Mouse (Mus musculus) urinary bladder, adult 18-20 months (tissue): Measurements from ENCODE around the gene Tnk1.

Experiments
- DNase-seq, 2 experiments: peaks; one replicate each; pipeline ENCODE4 v3.0.0; 2022; ENCODE audit warnings: low spot score in 2 of 2, mixed read lengths in 2 of 2

Gene Tnk1

GRCm38 (mm10) chr11:69837952-69838713, 20.4 kb downstream of the Tnk1 start, which contains the start of gene Tmem256:
Gene Tmem256 (plus strand): TSS chr11:69838514.
- DNase-seq, result peak; percentile 90 to 92

GRCm38 (mm10) chr11:69837604-69837951, 21.0 kb downstream of the Tnk1 start, which contains the start of gene Nlgn2:
Gene Nlgn2 (minus strand): TSS chr11:69837784.
- DNase-seq, result no peak

DNA sequence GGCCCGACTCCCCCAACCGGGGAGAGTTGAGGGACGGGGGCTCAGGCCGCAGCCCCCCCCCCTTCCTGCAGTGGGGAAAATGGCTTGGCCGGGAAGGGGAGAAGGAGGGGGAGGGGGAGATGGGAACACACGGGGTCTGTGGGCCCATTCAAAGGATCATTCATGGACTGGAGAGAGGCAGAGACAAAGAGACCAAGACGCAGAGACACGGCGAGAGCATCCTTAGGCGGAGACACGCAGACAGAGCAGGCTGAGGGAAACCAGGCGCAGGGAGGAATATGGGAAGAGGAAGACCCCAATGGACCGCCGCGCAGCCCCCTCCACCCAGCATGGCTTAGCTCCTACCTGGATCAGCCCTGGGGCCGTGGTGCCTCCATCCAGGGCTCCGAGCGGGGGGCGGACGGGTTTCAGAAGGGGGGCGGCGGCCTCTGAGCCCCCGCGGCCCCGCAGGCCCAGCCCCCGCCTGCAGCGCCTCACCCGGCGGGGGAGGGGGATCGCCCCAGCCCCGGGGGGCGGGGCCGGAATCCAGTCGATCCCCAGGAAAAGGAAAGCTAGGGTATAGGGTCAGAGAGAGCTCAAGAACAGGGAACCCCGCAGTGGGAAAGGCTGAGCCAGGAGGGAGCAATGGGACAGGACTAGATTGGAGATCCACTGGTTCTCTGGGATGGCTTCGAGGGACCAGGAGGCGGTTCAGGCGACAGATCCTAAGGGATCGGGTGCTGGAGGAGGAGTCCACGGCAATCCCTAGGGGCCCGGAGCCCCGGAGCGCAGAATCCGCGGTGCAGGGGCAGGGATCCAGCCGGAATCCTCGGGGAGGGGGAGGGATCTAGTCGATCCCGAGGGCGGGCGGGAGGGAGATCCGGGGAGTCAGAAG, 21.6 kb downstream of the Tnk1 start:
- peak in 1 of 2 experiments; percentile 52 for DNase-seq

DNA sequence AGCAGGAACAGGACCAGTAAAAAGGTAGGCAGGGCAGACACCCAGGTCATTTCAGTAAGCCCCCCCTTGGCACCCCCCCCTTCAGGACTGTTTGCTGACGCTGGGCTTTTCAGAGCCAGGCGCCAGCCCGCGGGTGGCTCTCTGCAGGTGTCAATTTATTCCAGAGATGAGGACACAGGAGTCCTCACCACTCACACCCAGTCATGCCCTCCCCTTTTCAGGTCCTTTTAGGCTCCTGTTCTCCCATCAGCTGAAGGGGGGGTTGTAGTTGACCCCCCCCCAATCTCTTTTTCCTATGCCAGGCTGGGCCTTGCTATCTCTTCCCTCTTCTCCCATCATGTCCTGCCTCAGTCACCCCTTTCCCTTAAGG, 22.6 kb downstream of the Tnk1 start:
- DNase-seq, result no peak

DNA sequence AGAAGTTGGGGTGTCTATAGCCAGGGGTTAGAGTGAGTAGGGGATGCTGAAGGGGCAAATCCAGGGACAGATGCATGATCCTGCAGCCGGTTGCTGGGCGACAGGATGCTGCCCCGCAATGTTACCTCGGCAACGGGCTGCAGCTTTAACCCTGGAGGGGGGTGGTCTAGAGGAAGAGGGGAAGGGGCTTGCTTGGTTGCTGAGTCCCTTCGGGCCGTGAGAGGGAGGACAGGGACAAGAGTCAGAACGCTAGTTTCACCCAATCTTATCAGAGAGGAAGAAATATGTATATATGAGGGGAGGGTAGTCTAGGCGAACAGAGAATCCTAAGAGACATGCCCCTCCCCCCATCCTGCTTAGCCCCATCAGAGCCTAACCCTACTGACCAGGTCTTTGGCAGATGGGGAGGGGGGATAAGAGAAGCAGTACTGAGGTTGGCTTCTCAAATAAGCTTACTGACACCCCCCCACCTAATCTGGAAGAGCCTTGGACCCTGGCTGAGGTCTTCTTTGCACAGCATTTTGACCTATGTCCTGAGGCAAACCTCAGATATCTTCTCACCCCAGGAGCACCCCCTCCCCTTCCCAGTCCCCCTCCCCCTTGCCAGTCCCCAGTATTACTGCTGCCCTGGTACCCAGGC, 23.1 kb downstream of the Tnk1 start:
- no peak for DNase-seq

DNA sequence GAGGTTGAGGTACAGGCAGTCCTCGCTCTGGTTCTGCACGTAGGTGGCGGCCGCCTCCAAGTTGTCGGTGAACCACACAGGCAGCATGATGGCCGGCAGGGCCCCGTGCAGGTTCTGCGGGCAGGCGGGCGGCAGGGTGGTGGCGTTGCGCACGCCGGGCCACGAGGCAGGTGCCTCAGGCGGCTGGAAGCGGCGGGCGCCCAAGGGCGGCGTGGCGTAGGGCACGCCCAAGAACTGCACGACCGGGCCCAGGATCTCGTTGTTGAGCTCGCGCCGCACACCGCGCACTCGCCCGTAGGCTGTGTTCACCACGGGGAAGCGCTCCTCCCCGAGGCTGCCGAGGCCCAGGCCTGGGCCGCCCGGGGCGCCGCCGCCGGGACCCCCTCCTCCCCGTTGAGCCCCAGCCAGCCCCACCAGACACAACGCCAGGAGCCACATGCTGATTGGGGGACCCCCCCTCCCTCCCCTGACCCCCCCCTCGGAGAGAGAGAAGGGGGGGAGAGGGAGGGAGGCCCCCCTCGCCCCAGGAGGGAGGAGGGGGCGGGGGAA, 24.5 kb downstream of the Tnk1 start:
- DNase-seq, result peak in 1 of 2 experiments; percentile 48

GRCm38 (mm10) chr11:69833554-69833953, 25.0 kb downstream of the Tnk1 start:
- DNase-seq, result no peak

- no peak for DNase-seq
These were observed 29.7 kb downstream of the Tnk1 start for GRCm38 (mm10) chr11:69828832-69829231.

GRCm38 (mm10) chr11:69823456-69823855, 35.1 kb downstream of the Tnk1 start:
- no peak for DNase-seq

DNA sequence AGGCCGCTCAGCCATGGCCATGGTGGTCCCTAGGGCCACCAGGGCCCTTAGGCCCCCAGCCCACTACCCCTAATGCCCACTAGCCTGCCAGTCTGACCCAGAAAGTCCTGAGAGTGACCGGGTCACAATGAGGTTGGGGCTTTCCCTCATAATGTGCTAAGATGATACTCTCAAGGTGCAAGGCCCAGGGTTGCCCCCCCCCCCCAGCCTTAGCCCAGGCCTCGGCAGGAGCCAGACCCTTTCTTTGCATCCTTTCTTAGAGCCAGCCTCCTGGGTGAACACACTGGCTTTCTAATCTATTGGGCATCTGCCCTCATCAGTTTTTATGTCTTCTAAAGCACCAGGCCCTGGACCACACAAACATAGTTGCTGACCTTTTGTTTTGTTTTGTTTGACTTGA, 36.5 kb downstream of the Tnk1 start, which contains the start of gene Spem1:
Spem1 (minus strand) TSS at position 101 of the 400 bp plus-strand sequence.
- DNase-seq, result no peak

- DNase-seq, result no peak
These were observed 39.7 kb downstream of the Tnk1 start for GRCm38 (mm10) chr11:69818871-69819270.

GRCm38 (mm10) chr11:69818365-69818764, 40.2 kb downstream of the Tnk1 start, which contains the start of gene Spem2:
Gene Spem2 (minus strand): TSS chr11:69818465.
- no peak for DNase-seq

DNA sequence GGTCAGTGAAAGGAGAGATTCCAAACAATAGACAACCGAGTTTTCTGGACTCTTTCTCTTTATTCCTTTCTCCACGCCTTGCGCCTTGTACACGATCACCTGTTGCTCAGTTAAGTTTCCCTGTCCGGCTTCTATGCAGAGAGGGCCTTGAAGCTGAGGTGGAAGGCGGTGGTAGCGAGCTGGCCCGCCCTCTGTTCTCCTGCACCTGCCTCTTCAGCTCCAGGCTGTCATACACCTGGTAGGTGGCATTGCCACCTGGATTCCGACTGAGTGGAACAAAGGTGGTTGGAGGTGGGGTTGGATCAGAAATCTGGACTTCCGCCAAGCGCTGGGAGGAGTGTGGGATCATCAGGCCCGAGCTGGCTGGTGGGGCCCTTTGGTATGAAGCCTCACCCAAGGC, 42.0 kb downstream of the Tnk1 start:
- no peak for DNase-seq

DNA sequence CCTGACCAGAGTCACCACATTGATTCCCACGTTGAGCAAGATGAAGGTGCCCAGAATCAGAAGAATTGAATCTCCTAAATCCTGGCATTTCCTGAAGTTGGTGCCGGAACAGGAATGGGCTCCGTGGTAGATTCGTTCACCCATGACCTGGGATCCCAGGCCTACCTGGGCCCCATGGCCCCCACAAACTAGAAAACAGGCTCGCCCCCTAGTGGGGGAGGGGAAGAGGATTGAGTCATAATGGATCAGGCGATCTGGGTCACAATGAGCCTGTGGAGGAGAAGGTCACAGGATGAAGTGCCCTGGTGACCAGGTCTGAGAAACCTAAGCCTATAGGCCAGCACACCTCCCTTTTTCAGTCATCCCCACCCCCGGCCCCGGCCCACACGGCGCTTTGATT, 43.4 kb downstream of the Tnk1 start, which contains the start of gene Gm39566:
Gm39566 (minus strand) TSS at position 144 of the 400 bp plus-strand sequence.
- no peak for DNase-seq

DNA sequence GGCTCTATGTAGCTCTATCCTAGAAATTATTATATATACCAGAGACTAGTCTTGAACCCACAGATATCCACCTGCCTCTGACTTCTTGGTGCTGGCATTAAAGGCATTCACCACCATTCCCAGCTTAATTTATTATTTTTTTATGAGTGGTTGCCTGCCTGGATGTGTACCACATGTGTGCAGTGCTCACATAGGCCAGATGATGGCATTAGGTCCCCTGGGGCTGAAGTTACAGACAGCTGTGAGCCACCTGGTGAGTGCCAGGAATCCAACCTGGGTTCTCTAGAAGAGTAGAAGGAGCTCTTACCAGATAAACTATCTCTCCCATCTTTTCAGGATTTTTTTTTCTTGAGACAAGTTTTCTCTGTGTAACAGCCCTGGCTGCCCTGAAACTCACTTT, 48.2 kb downstream of the Tnk1 start:
- DNase-seq, result no peak

GRCm38 (mm10) chr11:69807641-69808040, 50.9 kb downstream of the Tnk1 start:
- DNase-seq, result no peak

DNA sequence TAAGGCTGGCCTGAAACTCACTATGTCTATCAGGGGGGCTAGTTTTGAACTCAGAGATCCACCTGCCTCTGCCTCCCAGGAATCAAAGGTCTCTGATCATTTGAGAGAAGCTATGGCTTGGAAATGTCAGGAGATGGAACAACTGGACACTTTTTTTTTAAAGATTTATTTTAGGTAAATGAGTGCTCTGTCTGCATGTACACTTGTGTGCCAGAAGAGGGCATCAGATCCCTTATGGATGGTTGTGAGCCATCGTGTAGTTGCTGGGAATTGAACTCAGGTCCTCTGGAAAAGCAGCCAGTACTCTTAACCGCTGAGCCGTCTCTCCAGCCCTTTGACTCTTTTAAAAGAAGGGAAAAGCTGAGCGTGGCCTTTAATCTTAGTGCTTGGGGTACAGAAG, 52.2 kb downstream of the Tnk1 start:
- DNase-seq, result no peak

- peak; percentile 37 to 72 for DNase-seq
These were observed 53.3 kb downstream of the Tnk1 start, which contains the start of gene Tmem102 for GRCm38 (mm10) chr11:69804972-69805909. Gene Tmem102 (minus strand): TSS chr11:69805624.

- DNase-seq, result peak in 1 of 2 experiments; percentile 16
These were observed 53.9 kb downstream of the Tnk1 start for GRCm38 (mm10) chr11:69804652-69804940.

DNA sequence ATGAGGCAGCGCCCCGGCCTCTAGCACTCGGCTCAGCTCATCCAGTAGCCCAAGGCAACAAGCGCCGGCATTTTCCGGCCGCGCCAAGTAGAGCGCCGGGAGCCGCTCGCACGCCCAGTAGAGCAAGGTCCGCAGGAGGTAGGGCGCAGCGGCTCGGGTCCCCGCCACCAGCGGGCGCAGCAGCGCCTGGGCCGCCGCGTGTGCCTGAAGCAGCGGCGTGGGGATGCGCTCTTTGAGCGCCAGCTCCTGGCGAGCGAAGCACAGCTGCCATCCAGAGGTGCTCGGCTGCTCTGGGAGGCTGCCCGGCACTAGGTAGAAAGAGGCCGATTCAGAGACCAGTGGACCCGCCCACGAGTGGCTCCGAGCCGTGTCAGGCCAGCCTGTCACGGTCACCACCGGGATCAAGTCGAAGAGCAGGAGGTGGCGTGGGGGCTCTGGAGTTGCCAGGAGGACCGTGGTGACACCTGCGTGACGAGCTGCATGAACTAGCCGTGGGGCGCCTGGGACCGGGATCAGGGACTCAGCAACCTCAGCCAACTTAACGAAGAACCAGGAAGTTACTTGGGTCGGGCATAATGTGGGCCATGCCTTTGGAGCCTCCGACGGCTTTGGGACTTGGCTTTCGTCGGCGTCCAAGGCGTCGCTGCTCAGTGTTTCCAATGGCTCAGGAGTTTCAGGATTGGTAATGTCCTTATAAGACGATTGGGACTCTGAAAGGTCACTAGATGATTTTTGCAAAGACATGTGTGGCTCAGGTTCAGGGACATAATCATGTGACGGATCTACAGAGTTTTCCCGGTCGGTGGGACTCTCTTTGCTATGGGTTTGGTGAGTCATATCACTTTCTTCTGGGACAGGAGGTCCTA, 54.5 kb downstream of the Tnk1 start:
- DNase-seq, result peak; percentile 45 to 62
